Mouse (Mus musculus) CD8-positive naive resting alpha-beta T cell, adult 2 months (primary cell): ENCODE results near the gene Clmp.

Source experiments
- DNase-seq, 2 experiments: peaks; one replicate each; pipeline ENCODE4 v3.0.0; 2022; ENCODE audit warnings: low read depth in 2 of 2, low spot score in 2 of 2

The Clmp gene

DNA sequence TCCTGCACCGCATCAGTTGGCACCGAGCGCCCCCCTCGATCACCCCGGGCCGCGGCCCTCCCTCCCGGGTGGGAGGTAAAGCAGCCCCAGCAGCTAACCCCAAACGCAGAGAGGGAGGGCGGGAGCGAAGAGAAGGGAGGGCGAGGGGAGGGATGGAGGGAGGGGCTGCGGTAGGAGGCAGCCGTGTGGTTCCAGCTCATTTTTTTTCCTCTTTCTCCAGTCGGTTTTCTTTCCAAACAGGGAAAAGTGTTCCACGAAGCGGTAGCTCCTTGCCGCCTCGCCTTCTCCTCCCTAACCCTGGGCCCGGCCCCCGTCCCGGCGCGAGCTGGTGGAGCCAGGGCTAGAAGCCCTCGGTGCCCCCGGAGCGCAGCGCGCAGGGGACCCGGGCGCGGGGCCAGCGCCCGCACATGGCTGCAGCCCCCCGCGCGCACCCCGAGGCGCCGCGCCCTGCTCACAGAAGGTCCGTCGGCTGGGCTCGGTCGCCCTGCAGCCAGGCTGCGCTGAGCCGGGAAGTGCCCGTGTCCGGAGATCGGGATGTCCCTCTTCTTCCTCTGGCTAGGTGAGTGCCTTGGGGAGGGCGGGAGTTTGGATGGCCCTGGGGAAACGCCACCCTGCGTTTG is at the start of gene Clmp:
Gene Clmp, plus strand, starts transcription at position 162 of the 620 bp plus-strand sequence.
- no peak for DNase-seq

DNA sequence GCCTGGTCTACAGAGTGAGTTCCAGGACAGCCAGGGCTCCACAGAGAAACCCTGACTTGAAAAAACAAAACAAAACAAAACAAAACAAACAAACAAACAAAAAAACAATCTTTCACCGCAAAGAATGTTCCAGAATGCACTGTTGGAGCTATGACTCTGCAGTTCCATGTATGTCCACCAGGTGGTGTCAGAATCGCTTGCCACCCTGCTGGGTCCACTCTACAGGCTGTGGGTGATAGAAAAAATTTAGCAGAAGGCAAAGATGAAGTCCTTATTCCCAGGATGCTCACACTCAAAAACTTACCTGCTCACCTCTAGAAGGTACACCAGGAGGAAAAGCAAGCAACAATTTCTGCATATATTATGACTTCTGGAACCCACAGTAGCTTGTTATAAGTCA is 49.7 kb upstream of the Clmp start:
- DNase-seq: peak; percentile 39 to 40

DNA sequence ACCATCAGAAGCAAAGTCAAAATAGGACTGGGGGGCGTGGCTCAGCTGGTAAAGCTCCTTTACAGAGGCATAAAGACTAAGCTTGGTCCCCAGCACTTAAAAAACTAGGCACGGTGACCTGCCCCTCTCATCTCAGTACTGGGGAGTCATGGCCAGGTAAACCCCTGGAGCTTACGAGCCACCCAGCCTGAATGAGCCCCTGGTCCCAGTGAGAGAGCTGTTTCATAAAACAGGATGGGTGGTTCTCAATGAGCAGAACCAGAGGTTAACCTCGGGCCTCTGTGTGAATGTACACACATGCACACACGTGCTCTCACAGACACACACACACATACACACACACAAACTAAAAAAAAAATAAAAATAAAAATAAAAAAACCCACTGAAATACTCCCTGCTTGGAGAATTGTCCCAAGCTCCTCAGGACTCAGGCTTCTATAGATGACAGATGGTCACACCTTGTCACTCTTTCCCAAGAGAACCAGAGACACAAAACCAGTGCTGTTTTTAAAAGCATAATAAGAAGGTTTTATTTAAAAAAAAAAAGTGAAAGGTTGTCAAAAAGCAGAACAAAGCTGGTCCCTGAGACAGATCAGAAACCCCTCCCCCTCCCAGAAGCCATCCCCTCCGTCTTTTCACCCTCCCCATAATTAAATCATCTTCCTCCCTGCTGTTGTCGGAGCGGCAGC is 47.9 kb upstream of the Clmp start:
- no peak for DNase-seq

DNA sequence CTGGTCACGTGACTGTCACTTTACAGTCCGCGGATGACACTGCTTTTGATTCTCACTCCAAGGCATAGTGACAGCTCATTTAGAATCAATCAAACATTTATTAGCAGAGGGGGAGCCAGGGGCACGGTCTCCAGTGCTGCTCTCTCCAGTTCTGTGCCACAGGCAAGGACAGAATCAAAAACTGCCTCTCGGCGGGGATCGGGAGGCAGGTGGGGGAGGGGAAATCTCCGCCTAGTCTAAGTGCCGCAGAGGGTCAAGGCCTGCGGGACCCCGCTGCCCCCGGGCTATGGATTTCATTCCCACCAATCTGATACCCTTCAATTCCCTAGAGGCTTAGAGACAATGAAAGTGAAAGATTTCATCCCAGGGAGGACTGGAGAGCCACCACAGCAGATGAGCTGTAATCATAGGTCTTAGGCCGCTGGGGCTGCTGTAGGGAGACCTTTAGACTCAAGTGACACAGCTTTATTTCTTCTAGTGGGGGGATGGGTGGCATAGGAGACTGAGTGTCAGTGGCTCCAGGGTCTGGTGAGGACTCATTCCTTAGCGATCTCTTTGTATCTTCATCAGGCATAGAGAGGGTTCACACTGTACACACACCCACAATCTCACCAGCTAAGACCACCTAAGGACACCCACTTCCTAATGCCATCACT is 47.2 kb upstream of the Clmp start:
- no peak for DNase-seq

DNA sequence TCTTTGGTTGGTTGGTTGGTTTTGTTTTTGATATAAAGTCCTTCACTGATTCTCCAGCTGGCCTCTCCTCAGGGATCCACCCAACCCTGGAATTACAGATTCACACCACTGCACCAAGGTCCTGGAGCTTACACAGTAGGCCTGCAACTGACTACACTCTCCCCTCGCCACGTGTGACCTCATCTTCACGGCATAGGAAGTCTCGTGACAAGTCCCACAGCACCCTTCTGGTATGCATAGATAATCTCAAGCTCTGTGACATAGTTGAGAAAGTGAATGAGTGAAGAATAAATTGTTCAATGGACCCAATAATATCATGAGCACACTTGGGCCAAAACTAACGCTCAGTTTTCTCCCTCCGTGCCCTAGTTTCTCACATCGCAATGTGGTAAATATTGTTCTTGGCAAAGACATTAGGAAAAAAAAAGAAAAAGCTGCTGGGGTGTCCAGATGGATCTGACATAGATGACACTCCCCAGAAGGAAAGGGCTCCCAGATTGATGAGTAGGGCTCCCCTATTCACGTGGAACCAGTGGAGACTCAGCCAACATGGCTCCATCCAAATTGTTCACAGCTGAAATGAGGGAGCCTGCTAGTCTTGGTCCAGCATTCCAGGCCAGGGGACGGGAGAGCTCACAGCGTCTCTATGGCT is 46.1 kb upstream of the Clmp start:
- DNase-seq: no peak

DNA sequence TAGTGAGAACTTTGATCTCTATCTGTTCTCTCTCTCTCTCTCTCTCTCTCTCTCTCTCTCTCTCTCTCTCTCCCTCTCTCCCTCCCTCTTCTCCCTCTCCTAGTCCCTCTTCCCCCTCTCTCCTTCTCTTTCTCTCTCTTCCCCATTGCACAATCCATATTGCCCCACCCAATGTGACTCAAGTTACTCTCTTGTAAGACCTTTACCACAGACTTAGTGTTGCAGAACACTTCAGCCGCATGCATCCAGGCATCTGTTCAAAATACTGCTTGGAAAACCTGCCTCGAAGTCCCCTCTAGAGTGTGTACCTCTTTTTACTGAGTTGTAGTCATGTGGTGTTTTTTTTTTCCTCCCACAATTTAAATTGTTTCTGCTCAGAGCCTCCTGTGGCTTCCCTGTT is 44.4 kb upstream of the Clmp start:
- no peak for DNase-seq

DNA sequence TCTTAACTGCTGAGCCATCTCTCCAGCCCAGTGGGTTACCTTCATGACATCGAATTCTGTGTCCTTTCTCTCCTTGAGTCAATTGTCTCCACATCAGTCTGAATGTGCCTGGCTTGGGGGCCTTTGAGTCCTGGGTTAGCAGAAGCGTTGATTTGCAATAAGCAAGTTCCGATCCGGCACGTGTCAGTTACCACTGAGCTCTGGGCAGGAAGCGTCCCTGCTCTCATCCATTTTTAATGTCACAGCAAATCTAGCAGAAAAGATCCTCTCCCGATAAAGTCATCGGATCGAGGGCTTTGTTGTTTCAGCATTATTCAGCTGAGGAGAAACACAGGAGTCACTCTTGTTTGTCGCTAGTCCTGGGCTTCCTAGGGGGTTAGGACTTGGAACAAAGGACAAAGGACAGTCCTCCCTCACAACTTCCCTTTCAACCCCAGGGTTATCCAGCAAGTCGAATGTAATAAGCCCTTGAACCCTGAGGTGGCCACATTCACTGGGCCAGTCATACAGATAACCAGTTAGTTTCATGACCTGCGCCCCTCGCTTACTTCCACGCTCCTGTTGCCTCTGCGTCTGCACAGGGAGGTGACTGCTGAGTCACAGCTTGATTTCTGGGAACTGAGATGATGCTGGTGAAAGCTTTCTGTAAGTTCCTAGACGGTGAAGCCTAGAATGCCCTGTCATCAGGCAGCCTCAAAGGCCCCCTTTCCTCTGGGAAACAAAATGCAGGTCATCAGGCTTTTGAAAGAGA is 43.1 kb upstream of the Clmp start:
- no peak for DNase-seq

DNA sequence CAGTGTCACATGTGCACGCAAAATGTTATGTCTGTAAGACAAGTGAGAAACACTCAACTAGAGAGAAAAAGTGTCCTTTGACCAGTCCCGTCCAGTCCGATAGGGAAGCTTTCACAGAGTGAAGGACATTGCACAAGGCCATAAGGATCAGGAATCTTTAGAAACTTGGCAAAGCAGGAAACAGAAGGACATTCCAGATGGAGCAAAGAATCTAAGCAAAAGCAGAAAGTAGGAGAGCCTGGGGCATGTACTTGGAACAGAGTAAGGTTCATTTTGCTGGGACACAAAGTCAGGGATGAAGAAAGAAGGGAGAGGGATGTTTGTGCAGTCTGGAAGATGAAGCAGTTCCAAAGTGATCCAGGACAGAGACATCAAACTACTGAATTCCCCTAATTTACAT is 36.3 kb upstream of the Clmp start:
- DNase-seq: no peak

DNA sequence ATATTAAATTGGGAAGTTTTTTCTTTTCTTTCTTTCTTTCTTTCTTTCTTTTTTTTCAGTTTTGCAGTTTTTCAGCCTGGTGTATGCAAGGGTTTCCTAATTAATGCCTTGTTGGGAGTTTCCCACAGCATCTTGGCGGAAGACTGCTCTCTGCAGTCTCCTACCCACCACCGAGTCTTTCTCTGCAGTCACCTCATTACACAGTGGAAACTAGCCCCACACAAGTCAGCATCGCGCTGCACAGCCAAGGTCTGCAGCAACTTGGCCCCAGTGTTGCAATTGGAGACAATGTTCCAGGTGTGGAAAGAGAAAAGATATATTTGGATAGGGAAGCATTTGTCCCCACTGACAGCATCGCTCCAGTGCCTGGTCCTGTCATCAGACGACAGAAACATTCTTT is 35.8 kb upstream of the Clmp start:
- DNase-seq: no peak

DNA sequence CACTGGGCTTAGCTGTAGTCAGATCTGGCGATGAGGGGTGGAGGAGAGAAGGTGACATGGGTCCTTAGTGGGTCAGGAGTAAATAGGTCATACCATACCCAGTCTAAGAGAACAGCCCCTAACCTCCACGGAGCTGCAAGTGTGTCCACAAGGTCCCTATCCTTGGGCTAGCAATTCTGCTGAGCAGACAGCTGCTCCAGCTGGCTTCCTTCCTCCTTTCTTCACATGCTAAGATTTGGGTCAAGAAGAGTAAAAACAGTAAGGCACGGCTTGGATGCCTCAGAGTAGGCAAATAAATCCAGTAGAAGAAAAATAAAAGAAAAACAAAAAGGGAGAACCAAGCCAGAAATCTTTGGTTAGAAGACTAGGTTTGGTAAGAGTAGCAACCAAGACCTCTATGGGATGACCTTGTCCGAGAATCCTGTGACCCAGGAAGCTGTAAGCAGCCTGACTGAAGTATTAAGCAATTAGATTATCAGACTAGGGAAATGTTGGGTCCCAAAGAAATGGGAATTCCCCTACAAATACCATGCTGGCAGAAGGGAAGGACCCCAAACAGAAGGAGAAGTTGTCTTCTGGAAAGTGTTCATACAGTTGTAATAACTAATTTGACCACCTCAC is 34.4 kb upstream of the Clmp start:
- no peak for DNase-seq

DNA sequence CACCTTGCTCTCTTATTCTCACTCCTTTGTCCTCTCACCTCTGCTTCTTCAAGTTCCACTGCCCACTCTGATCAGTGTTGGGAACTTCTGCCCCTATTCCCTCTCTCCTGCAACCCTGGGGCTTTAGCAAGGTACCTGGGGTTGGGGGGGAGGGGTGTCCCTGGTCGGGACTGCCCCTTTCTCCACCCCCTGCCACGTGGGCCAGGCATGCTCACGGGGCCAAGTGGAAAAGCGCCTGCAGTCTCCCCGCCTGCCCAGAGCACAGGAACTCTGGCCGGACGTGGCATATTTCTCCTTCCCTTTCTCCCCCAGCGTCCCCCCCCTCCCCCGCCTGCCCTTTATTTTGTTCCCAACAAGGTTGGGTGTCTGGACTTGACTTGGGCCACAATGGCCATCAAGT is 33.0 kb upstream of the Clmp start:
- DNase-seq: no peak

DNA sequence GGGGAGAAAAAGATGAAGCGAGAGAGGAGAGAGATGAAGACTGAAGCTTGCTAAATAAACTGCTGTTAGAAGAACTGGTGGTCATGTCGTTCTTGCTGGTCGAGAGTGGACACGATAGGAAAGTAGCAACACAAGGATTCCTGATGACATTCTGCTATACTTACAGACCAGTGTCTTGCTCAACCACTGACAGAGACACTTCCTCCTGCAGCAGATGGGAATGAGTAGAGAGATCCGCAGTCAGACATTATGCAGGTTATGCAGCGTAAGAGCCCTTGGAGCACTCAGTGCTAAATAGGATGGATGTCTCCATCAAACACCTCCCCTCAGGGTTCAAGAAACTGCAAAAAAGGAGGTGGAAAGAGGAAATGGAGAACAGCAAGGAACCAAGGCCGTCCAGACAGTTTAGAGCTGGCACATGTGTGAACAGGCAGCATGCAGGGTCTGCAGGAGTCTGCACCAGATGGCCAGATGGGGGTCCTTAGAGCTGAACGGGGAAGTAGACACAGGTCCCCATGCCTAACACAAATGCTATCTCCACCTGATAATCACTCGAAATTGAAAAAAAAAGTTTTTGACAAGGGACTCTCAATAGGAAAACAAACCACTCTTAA is 19.5 kb upstream of the Clmp start:
- DNase-seq: no peak

DNA sequence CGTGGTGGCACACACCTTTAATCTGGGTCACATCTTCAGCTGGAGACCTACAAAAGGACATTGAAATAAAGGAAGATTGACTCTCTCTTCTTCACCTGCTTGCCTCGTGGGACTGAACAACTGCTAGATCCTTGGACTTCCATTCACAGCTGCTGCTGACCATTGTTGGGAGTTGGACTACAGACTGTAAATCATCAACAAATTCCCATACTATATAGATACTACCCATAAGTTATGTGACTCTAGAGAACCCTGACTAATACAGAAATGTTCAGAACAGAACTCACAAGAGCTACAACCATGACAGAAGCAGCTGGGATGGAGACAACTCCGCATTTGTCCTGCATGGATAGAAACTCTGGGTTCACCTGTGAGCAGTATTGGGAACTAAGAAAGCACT is 15.4 kb upstream of the Clmp start, which contains the start of gene Gm21915:
Gene Gm21915, plus strand, starts transcription at position 301 of the 400 bp plus-strand sequence.
- no peak for DNase-seq

DNA sequence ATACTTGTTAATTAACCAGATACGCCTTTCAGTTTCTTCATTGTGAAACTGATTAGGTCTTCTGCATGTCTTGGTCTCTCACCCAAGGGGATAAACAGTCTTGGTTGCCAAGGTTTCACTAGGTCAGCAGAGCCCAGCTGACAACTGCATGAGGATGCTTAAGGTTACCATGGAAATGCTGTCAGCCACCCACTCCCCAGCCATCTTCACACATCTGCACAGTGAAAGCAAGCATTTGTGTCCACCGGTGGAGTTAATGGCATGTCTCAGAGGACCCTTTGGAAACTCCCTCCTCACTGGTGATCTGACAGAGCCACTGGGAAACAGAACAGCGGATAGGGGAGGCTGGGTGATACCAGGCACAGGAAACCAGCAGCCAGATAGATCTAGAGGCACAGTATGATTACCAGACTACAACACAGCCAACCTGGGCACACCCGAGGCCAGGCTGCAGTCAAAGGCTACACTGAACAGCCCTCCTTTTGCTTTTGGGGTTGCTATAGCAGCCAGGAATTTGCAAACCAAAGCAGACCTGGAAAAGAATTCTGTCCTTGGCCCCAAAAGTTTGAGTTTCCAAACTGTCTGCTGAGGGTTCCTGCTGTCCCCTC is 14.3 kb upstream of the Clmp start:
- no peak for DNase-seq

DNA sequence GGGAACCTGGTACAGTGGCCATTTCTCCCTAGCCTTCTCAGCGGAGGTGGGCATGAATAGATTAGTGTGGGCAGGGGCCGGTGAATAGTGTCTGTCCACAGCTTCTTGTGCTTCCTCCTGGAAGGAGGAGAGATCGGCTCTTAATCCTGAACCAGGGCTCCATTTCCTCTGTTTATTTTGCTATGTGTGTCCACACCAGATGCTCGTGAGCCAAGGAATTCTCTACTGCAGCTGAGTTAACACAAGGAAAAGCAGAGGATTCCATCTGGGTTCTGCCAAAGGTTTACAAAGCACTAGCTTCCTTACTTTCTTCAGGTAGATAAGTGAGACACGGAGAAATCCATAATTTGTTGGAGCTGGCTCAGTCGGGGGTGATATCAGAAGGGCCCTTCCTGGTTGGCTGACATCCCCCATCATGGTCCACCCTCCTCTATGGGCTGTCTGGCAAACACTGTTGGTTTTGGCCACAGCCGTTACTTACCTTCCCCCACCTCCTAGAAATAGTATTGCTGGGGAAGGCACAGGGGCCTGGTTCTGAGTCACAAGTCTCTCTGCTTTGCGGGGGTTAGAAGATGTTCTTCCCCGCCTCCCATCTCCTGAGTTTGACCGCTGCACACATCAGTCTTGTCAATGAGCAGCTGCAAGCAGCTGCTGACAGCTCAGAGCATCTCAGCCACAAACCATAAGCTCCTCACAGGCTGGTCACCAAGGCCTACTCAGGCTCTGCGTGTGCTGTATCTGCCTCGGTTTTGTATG is 10.4 kb upstream of the Clmp start:
- DNase-seq: no peak

DNA sequence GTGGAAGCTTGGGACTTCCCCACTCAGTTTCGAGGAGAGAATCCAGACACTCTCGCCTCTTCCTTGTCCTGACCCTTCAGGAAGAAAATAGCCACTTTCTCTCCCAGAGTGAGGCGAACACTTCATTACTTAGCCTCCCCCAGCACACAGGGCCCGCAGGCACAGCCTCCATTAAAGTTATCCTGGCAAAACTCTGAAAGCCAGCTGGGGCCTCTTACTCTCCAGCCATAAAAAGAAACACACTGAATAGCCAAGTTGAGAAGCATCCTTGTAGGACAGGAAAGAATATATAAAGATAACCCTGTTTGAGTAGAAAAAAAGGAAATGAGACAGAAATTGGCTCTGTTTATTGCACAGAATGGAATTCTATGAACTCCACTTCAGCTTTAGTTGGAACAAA is 7.1 kb upstream of the Clmp start:
- DNase-seq: no peak

DNA sequence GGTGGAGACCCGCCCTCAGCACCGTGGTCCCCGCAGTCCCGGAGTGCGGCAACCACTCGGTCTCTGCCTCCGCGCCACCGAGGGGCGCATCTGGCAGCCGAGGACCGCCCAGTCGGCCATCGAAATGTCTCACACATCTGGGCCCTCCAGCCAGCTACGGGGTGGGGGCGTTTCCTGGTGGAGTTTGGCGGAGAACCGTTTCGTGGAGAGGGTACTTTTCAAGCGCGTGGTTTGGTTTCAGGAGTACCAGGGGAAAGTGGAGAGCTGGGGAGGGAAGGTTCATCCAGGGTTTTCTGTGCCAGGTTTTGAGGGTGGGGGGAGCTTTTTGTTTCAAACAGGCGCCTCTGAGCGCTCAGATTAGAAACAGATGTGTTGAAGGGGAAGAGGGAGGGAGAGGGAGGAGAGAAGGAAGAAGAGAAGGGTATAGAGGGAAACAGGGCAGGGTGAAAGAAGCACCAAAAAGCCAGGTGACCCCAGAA is 698 bp downstream of the Clmp start:
- DNase-seq: no peak

DNA sequence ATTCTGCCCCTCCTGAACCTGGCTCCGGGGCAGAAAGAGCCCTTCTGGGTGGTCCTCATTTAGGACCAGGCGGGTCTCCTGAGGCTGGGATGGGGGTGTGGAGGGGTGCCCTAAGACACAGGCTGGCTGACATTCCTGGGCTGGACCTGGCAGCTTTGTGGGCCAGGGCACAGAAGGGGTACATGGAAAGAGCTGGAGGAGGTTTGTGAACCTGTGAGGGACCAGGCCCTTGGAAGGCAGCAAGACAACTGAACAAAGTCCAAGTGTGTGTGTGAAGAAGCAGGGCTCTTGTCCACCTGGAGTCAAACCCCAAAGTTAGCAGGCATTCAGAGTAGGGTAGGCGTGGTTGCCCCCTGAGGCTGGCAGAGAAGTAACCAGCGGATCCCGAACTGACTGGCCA is 1.3 kb downstream of the Clmp start:
- no peak for DNase-seq

DNA sequence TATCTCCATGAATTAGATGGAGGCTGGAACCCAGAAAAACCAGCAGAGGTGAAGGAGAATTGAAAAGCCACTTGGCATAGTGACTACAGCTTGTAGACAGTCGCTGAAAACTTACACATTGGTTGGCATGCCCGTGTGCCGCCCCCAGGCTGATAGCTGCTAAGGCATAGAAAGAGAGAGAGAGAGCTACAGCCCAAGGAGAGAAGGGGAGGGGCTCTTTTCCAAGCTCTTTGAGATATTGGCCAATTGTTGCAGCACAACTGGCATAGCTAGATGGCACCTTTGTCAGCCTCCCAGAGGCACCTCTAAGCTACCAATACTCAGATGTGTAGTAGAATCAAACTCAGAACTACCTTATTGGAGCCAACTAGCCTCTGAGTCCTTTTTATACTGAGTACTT is 1.8 kb downstream of the Clmp start:
- no peak for DNase-seq
